Mouse (Mus musculus): ENCODE results near the gene Car14. TPM values are rescaled to one million over a fixed set of nuclear protein-coding genes. Genes with fewer than 3 reads are reported as not detected.
"Not testable (repeated sequence)": the region's sequence is repeated elsewhere in the genome, so short reads cannot be mapped to it uniquely, and the experiment has no call there.

The Car14 gene
- polyA plus RNA-seq, 1 experiment from 2014 or later = 55.7 TPM

- no peak for ATAC-seq (replicated peaks; ENCODE audit: insufficient number of reproducible peaks, insufficient read depth, low FRiP score, low read depth)
- Histone ChIP-seq H3K9me3 (replicated peaks) (no peaks in the 10 kb centered on the region), H3K4me3 (no peak overlapping the region), H3K27ac (no peak overlapping the region), H3K27me3 (no peaks in the 10 kb centered on the region), H3K9ac (no peak overlapping the region), H3K36me3 (peaks cover 35% of the 10 kb centered on the region; the same call in 1 of the 2 replicates), H3K4me2 (no peak overlapping the region), H3K4me1 (replicated peaks) (peaks cover 3% of the 10 kb centered on the region; the same call in 1 of the 2 replicates)
- 90% methylated on average over 20 of the region's 20 CpGs for WGBS
Observed at GRCm38 (mm10) chr3:95865571-95865970, 38.9 kb downstream of the Car14 start.

GRCm38 (mm10) chr3:95865050-95865449, 39.4 kb downstream of the Car14 start:
- Histone ChIP-seq H3K4me2 (no peak overlapping the region), H3K36me3 (peaks cover 35% of the 10 kb centered on the region; the same call in 1 of the 2 replicates), H3K27ac (no peak overlapping the region), H3K9ac (no peak overlapping the region), H3K27me3 (no peaks in the 10 kb centered on the region), H3K4me1 (replicated peaks) (no peaks in the 10 kb centered on the region), H3K9me3 (replicated peaks) (no peaks in the 10 kb centered on the region), H3K4me3 (no peak overlapping the region)
- ATAC-seq (replicated peaks; ENCODE audit: insufficient number of reproducible peaks, insufficient read depth, low FRiP score, low read depth) = no peak
- WGBS = 83% methylated on average over 5 of the region's 5 CpGs

GRCm38 (mm10) chr3:95863578-95863977, 40.9 kb downstream of the Car14 start:
- Histone ChIP-seq H3K9me3 (replicated peaks) (no peaks in the 10 kb centered on the region), H3K27me3 (no peaks in the 10 kb centered on the region), H3K27ac (no peak overlapping the region), H3K9ac (no peak overlapping the region), H3K4me3 (no peak overlapping the region), H3K36me3 (peaks cover 21% of the 10 kb centered on the region; the same call in 1 of the 2 replicates), H3K4me2 (no peak overlapping the region), H3K4me1 (replicated peaks) (no peaks in the 10 kb centered on the region)
- ATAC-seq (replicated peaks; ENCODE audit: insufficient number of reproducible peaks, insufficient read depth, low FRiP score, low read depth) = no peak
- WGBS = 70% methylated on average over 7 of the region's 7 CpGs

- H3K4me1 ChIP-seq (replicated peaks) = no peaks in the 10 kb centered on the region; the same call in 1 of the 2 replicates
- H3K27me3 ChIP-seq = no peaks in the 10 kb centered on the region
- H3K4me2 ChIP-seq = no peak overlapping the region
- H3K9ac ChIP-seq = no peak overlapping the region
- no peak overlapping the region for H3K4me3 ChIP-seq
- H3K9me3 ChIP-seq (replicated peaks) = no peaks in the 10 kb centered on the region
- ATAC-seq (replicated peaks; ENCODE audit: insufficient number of reproducible peaks, insufficient read depth, low FRiP score, low read depth) = no peak
- WGBS = 39% methylated on average over 2 of the region's 2 CpGs
- H3K27ac ChIP-seq = no peak overlapping the region
- peaks cover 18% of the 10 kb centered on the region; the same call in 1 of the 2 replicates for H3K36me3 ChIP-seq
Observed at GRCm38 (mm10) chr3:95861796-95862195, 42.7 kb downstream of the Car14 start.

GRCm38 (mm10) chr3:95861216-95861615, 43.3 kb downstream of the Car14 start:
- no peak overlapping the region for H3K27ac ChIP-seq
- peaks cover 3% of the 10 kb centered on the region; the same call in 1 of the 2 replicates for H3K4me1 ChIP-seq (replicated peaks)
- no peak for ATAC-seq (replicated peaks; ENCODE audit: insufficient number of reproducible peaks, insufficient read depth, low FRiP score, low read depth)
- 71% methylated on average over 10 of the region's 10 CpGs for WGBS
- H3K4me2 ChIP-seq = no peak overlapping the region
- peaks cover 18% of the 10 kb centered on the region; the same call in 1 of the 2 replicates for H3K36me3 ChIP-seq
- no peak overlapping the region for H3K9ac ChIP-seq
- H3K9me3 ChIP-seq (replicated peaks) = no peaks in the 10 kb centered on the region
- no peaks in the 10 kb centered on the region for H3K27me3 ChIP-seq
- H3K4me3 ChIP-seq = no peak overlapping the region

GRCm38 (mm10) chr3:95860323-95860722, 44.2 kb downstream of the Car14 start:
- Histone ChIP-seq H3K36me3 (peaks cover 15% of the 10 kb centered on the region; the same call in 1 of the 2 replicates), H3K4me3 (no peak overlapping the region), H3K4me2 (no peak overlapping the region), H3K9me3 (replicated peaks) (no peaks in the 10 kb centered on the region), H3K27ac (no peak overlapping the region), H3K9ac (no peak overlapping the region), H3K4me1 (replicated peaks) (peaks cover 6% of the 10 kb centered on the region; the same call in 1 of the 2 replicates), H3K27me3 (no peaks in the 10 kb centered on the region)
- WGBS = 75% methylated on average over 3 of the region's 3 CpGs
- ATAC-seq (replicated peaks; ENCODE audit: insufficient number of reproducible peaks, insufficient read depth, low FRiP score, low read depth) = no peak

GRCm38 (mm10) chr3:95858278-95858677, 46.2 kb downstream of the Car14 start:
- H3K9me3 ChIP-seq (replicated peaks); H3K9ac ChIP-seq; H3K27ac ChIP-seq; ATAC-seq (replicated peaks; ENCODE audit: insufficient number of reproducible peaks, insufficient read depth, low FRiP score, low read depth); H3K4me2 ChIP-seq; H3K36me3 ChIP-seq; H3K4me3 ChIP-seq; H3K27me3 ChIP-seq: not testable (repeated sequence)
- WGBS = 85% methylated on average over 3 of the region's 3 CpGs
- H3K4me1 ChIP-seq (replicated peaks) = peaks cover 13% of the 10 kb centered on the region

- not testable (repeated sequence) for H3K4me3 ChIP-seq; ATAC-seq (replicated peaks; ENCODE audit: insufficient number of reproducible peaks, insufficient read depth, low FRiP score, low read depth); H3K9ac ChIP-seq; H3K27me3 ChIP-seq; H3K27ac ChIP-seq; H3K9me3 ChIP-seq (replicated peaks); H3K4me2 ChIP-seq
- peaks cover 14% of the 10 kb centered on the region for H3K36me3 ChIP-seq
- 90% methylated on average over 1 of the region's 1 CpGs for WGBS
- peaks cover 13% of the 10 kb centered on the region for H3K4me1 ChIP-seq (replicated peaks)
Observed at GRCm38 (mm10) chr3:95857050-95857449, 47.4 kb downstream of the Car14 start.

- 21% methylated on average over 7 of the region's 7 CpGs for WGBS
Observed at GRCm38 (mm10) chr3:95856115-95856514, 48.4 kb downstream of the Car14 start.

GRCm38 (mm10) chr3:95855502-95856089, 48.9 kb downstream of the Car14 start, which contains the start of gene Prpf3:
TSS of gene Prpf3 (minus strand) at chr3:95855885.
- Histone ChIP-seq H3K36me3 (peaks cover 25% of the 10 kb centered on the region), H3K27me3 (no peaks in the 10 kb centered on the region), H3K9me3 (replicated peaks) (no peaks in the 10 kb centered on the region), H3K4me2 (peak within 1 kb of the TSS; percentile 78), H3K4me3 (peak within 1 kb of the TSS; percentile 82), H3K27ac (peak within 1 kb of the TSS; percentile 79), H3K4me1 (replicated peaks) (peaks cover 18% of the 10 kb centered on the region), H3K9ac (peak within 1 kb of the TSS; percentile 93)
- WGBS = under 1% methylated on average over 56 of the region's 56 CpGs
- peak; percentile 96 for ATAC-seq (replicated peaks; ENCODE audit: insufficient number of reproducible peaks, insufficient read depth, low FRiP score, low read depth)

More at GRCm38 (mm10) chr3:95856115-95856514, 48.4 kb downstream of the Car14 start:
- peak overlapping the region; percentile 78 for H3K4me2 ChIP-seq
- H3K36me3 ChIP-seq = peaks cover 21% of the 10 kb centered on the region
- H3K27me3 ChIP-seq = no peaks in the 10 kb centered on the region
- peaks cover 13% of the 10 kb centered on the region for H3K4me1 ChIP-seq (replicated peaks)
- peak overlapping the region; percentile 79 for H3K27ac ChIP-seq
- no peaks in the 10 kb centered on the region for H3K9me3 ChIP-seq (replicated peaks)
- H3K9ac ChIP-seq = peak overlapping the region; percentile 93
- no peak; the same call in 1 of the 2 replicates for ATAC-seq (replicated peaks; ENCODE audit: insufficient number of reproducible peaks, insufficient read depth, low FRiP score, low read depth)
- peak overlapping the region; percentile 82 for H3K4me3 ChIP-seq

GRCm38 (mm10) chr3:95851317-95851716, 53.2 kb downstream of the Car14 start:
- H3K9ac ChIP-seq = no peak overlapping the region
- 84% methylated on average over 8 of the region's 8 CpGs for WGBS
- no peaks in the 10 kb centered on the region for H3K9me3 ChIP-seq (replicated peaks)
- H3K36me3 ChIP-seq = peaks cover 64% of the 10 kb centered on the region
- no peaks in the 10 kb centered on the region for H3K27me3 ChIP-seq
- no peak overlapping the region for H3K27ac ChIP-seq
- ATAC-seq (replicated peaks; ENCODE audit: insufficient number of reproducible peaks, insufficient read depth, low FRiP score, low read depth) = no peak
- no peak overlapping the region for H3K4me3 ChIP-seq
- H3K4me2 ChIP-seq = no peak overlapping the region
- peaks cover 15% of the 10 kb centered on the region for H3K4me1 ChIP-seq (replicated peaks)

- Histone ChIP-seq H3K9me3 (replicated peaks) (no peaks in the 10 kb centered on the region), H3K36me3 (peaks cover 70% of the 10 kb centered on the region), H3K4me3 (no peak overlapping the region), H3K9ac (no peak overlapping the region), H3K4me1 (replicated peaks) (peaks cover 12% of the 10 kb centered on the region), H3K27ac (peak overlapping the region; percentile 74), H3K4me2 (0 out of 2 replicates have a peak overlapping the region, but pooled peaks have one; percentile 9), H3K27me3 (no peaks in the 10 kb centered on the region)
- 30% methylated on average over 4 of the region's 4 CpGs for WGBS
- ATAC-seq (replicated peaks; ENCODE audit: insufficient number of reproducible peaks, insufficient read depth, low FRiP score, low read depth) = no peak; the same call in 1 of the 2 replicates
Observed at GRCm38 (mm10) chr3:95850611-95851010, 53.9 kb downstream of the Car14 start.

Data from heart, embryonic 15.5 days (tissue).